Mouse (Mus musculus) MEL (cell line): ENCODE measurements around the gene Soat2.

ENCODE experiments used
- MAX ChIP-seq: IDR thresholded peaks from 2 replicates; pipeline ENCODE4 v1.6.1; 2011; ENCODE audit warnings: low read length, improper control_type of control experiment
- POLR2A ChIP-seq, 2 experiments: IDR thresholded peaks; 2 replicates each; pipeline ENCODE4 v1.6.1; 2011 to 2012; ENCODE audit warnings: low read length in 2 of 2, mild to moderate bottlenecking in 2 of 2, control low read depth in 1 of 2, improper control_type of control experiment in 1 of 2, low read depth in 1 of 2, moderate library complexity in 1 of 2; ENCODE audit not compliant: control insufficient read depth in 1 of 2, insufficient read depth in 1 of 2, poor library complexity in 1 of 2
- ZKSCAN1 ChIP-seq: IDR thresholded peaks from 2 replicates; pipeline ENCODE4 v1.6.1; 2012; ENCODE audit warnings: low read depth, mild to moderate bottlenecking, inconsistent platforms, low read length, improper control_type of control experiment, moderate library complexity
- ZNF384 ChIP-seq: IDR thresholded peaks from 2 replicates; pipeline ENCODE4 v1.6.1; 2012; ENCODE audit warnings: low read depth, mild to moderate bottlenecking, inconsistent platforms, low read length, improper control_type of control experiment

DNA sequence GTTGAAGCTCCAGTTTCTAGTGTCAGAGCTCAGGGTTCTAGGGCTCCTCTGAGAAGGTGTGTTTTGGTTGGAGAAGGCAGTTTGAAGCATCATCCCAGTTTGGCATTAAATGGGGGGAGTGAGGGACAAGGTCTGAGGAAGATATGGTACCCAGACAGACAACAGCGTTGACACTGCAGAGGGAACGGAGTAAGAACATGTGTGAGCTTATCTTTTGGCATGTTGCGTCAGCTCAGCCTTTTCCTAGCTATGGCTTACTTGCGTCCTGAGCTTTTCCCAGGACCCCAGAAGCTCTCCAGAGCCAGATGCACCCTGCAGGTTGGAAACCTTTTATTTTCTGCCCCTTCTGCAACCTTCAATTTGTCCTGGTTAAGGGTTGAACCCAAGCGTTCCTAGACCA lies 4.2 kb upstream of the Soat2 start:
- TF ChIP-seq POLR2A (IDR thresholded peaks at IDR 0.05; ENCODE audit: control insufficient read depth in 1 of 2, insufficient read depth in 1 of 2, low read depth in 1 of 2, low read length in 2 of 2, poor library complexity in 1 of 2): no peak
- TF ChIP-seq MAX: no peak
- no peak for TF ChIP-seq ZKSCAN1
- TF ChIP-seq ZNF384: no peak
